Mouse (Mus musculus) intestine, embryonic 14.5 days (tissue): ENCODE measurements around the gene Ltbp4. TPM values are rescaled to one million over a fixed set of nuclear protein-coding genes. Genes with fewer than 3 reads are reported as not detected.

Experiments
- ATAC-seq: fragments of 200-750 bp; cut with Nextera tagmentation; replicated peaks from 2 replicates; pipeline ENCODE4 v1.8.0; 2017; ENCODE audit warnings: low read depth, moderate number of reproducible peaks, moderate TSS enrichment, moderate library complexity; ENCODE audit not compliant: low FRiP score, low TSS enrichment
- DNase-seq: peaks from one replicate; pipeline ENCODE4 v3.0.0-alpha.2; 2018; ENCODE audit warnings: low spot score
- H3K27ac ChIP-seq: fragments of 300-500 bp; sonication (generic); 2 replicates; pipeline ENCODE4 v1.5.1; 2014; ENCODE audit warnings: low read depth, mild to moderate bottlenecking, control low read depth
- H3K27me3 ChIP-seq: fragments of 300-500 bp; sonication (generic); replicated peaks from 2 replicates; pipeline ENCODE4 v1.6.1; 2014; ENCODE audit warnings: low read length, control low read depth; ENCODE audit not compliant: control insufficient read depth, insufficient read depth
- H3K36me3 ChIP-seq: fragments of 300-500 bp; sonication (generic); 2 replicates; pipeline ENCODE4 v1.6.1; 2014; ENCODE audit warnings: low read length, control low read depth; ENCODE audit not compliant: control insufficient read depth, insufficient read depth
- H3K4me1 ChIP-seq: fragments of 300-500 bp; sonication (generic); replicated peaks from 2 replicates; pipeline ENCODE4 v1.6.1; 2014; ENCODE audit warnings: low read length, control low read depth, mixed read lengths; ENCODE audit not compliant: control insufficient read depth, insufficient read depth
- H3K4me2 ChIP-seq: fragments of 300-500 bp; sonication (generic); 2 replicates; pipeline ENCODE4 v1.6.1; 2014; ENCODE audit warnings: low read length
- H3K4me3 ChIP-seq: fragments of 300-500 bp; sonication (generic); 2 replicates; pipeline ENCODE4 v1.5.1; 2014; ENCODE audit warnings: low read depth, low read length, control low read depth, mixed read lengths
- H3K9ac ChIP-seq: fragments of 300-500 bp; sonication (generic); 2 replicates; pipeline ENCODE4 v1.6.1; 2014; ENCODE audit warnings: mild to moderate bottlenecking, low read length
- H3K9me3 ChIP-seq: fragments of 300-500 bp; sonication (generic); 2 replicates; pipeline ENCODE4 v1.6.1; 2016; ENCODE audit warnings: low read length, control low read depth; ENCODE audit not compliant: control insufficient read depth
- WGBS: fragments of 180-500 bp; shearing (Covaris S2); extraction: QIAGEN DNeasy Blood & Tissue Kit; methylation state at CpG from one replicate; pipeline ENCODE4 v1.1.7; 2014; 5-methylcytosine and 5-hydroxymethylcytosine counted together
- polyA plus RNA-seq: library from polyadenylated mRNA; unstranded; fragments of >200 nt; fragmentation: Nextera tagmentation; extraction: Ambion mirVana; gene quantifications from 2 replicates; pipeline ENCODE4 v1.2.1, GENCODE M21; 2014

Ltbp4 gene
- polyA plus RNA-seq, 1 experiment from 2014 or later, result 110 TPM

GRCm38 (mm10) chr7:27276021-27276420 lies 61.5 kb downstream of the Ltbp4 start:
- Histone ChIP-seq H3K36me3 (peaks cover 79% of the 10 kb centered on the region), H3K4me2 (no peak overlapping the region), H3K9ac (no peak overlapping the region), H3K27me3 (no peaks in the 10 kb centered on the region), H3K9me3 (0 out of 2 replicates have a peak, but pooled peaks cover 2% of the 10 kb centered on the region), H3K4me1 (no peaks in the 10 kb centered on the region), H3K4me3 (no peak overlapping the region), H3K27ac (no peak overlapping the region)
- no peak for DNase-seq
- 56% methylated on average over 7 of the region's 7 CpGs for WGBS
- 0 out of 2 replicates have a peak, but pooled peaks have one; percentile 21 for ATAC-seq

GRCm38 (mm10) chr7:27274916-27275315 lies 62.6 kb downstream of the Ltbp4 start:
- WGBS, result 84% methylated on average over 4 of the region's 4 CpGs

GRCm38 (mm10) chr7:27273739-27274351 lies 63.6 kb downstream of the Ltbp4 start:
- Histone ChIP-seq H3K4me3 (no peak overlapping the region), H3K4me2 (no peak overlapping the region), H3K4me1 (no peaks in the 10 kb centered on the region), H3K27ac (no peak overlapping the region), H3K9me3 (0 out of 2 replicates have a peak, but pooled peaks cover 2% of the 10 kb centered on the region), H3K27me3 (no peaks in the 10 kb centered on the region), H3K9ac (no peak overlapping the region), H3K36me3 (peaks cover 77% of the 10 kb centered on the region)
- DNase-seq (no peak), ATAC-seq (0 out of 2 replicates have a peak, but pooled peaks have one; percentile 7)
- WGBS, result 45% methylated on average over 32 of the region's 32 CpGs

More at GRCm38 (mm10) chr7:27274916-27275315, 62.6 kb downstream of the Ltbp4 start:
- Histone ChIP-seq H3K36me3 (peaks cover 75% of the 10 kb centered on the region), H3K4me1 (no peaks in the 10 kb centered on the region), H3K4me3 (no peak overlapping the region), H3K27ac (no peak overlapping the region), H3K27me3 (no peaks in the 10 kb centered on the region), H3K4me2 (no peak overlapping the region), H3K9me3 (0 out of 2 replicates have a peak, but pooled peaks cover 2% of the 10 kb centered on the region), H3K9ac (no peak overlapping the region)
- ATAC-seq (no peak), DNase-seq (no peak)

- no peak overlapping the region for H3K27ac ChIP-seq
- ATAC-seq, result no peak
- no peaks in the 10 kb centered on the region for H3K4me1 ChIP-seq
- H3K9ac ChIP-seq, result no peak overlapping the region
- 87% methylated on average over 8 of the region's 8 CpGs for WGBS
- H3K9me3 ChIP-seq, result 0 out of 2 replicates have a peak, but pooled peaks cover 2% of the 10 kb centered on the region
- no peak for DNase-seq
- H3K27me3 ChIP-seq, result no peaks in the 10 kb centered on the region
- peaks cover 70% of the 10 kb centered on the region for H3K36me3 ChIP-seq
- no peak overlapping the region for H3K4me2 ChIP-seq
- H3K4me3 ChIP-seq, result no peak overlapping the region
These were observed 66.1 kb downstream of the Ltbp4 start for GRCm38 (mm10) chr7:27271423-27271822.

GRCm38 (mm10) chr7:27266515-27267128 lies 70.9 kb downstream of the Ltbp4 start:
- H3K27me3 ChIP-seq, result no peaks in the 10 kb centered on the region
- no peak overlapping the region for H3K27ac ChIP-seq
- no peaks in the 10 kb centered on the region for H3K4me1 ChIP-seq
- DNase-seq (no peak), ATAC-seq (no peak)
- WGBS, result 74% methylated on average over 20 of the region's 20 CpGs
- H3K9ac ChIP-seq, result no peak overlapping the region
- H3K4me3 ChIP-seq, result no peak overlapping the region
- H3K4me2 ChIP-seq, result no peak overlapping the region
- H3K36me3 ChIP-seq, result peaks cover 71% of the 10 kb centered on the region
- H3K9me3 ChIP-seq, result 0 out of 2 replicates have a peak, but pooled peaks cover 2% of the 10 kb centered on the region

GRCm38 (mm10) chr7:27264761-27265160 lies 72.7 kb downstream of the Ltbp4 start:
- ATAC-seq (no peak), DNase-seq (no peak)
- Histone ChIP-seq H3K27me3 (no peaks in the 10 kb centered on the region), H3K9me3 (no peaks in the 10 kb centered on the region), H3K36me3 (peaks cover 58% of the 10 kb centered on the region), H3K9ac (no peak overlapping the region), H3K4me2 (no peak overlapping the region), H3K4me3 (no peak overlapping the region), H3K4me1 (peaks cover 7% of the 10 kb centered on the region; the same call in 1 of the 2 replicates), H3K27ac (no peak overlapping the region)
- 91% methylated on average over 12 of the region's 12 CpGs for WGBS

- H3K9ac ChIP-seq, result no peak overlapping the region
- WGBS, result 79% methylated on average over 6 of the region's 6 CpGs
- no peak overlapping the region for H3K4me3 ChIP-seq
- peaks cover 32% of the 10 kb centered on the region for H3K36me3 ChIP-seq
- H3K27ac ChIP-seq, result no peak overlapping the region
- H3K9me3 ChIP-seq, result no peaks in the 10 kb centered on the region
- H3K4me2 ChIP-seq, result no peak overlapping the region
- ATAC-seq (no peak), DNase-seq (no peak)
- peaks cover 21% of the 10 kb centered on the region for H3K4me1 ChIP-seq
- H3K27me3 ChIP-seq, result no peaks in the 10 kb centered on the region
These were observed 75.6 kb downstream of the Ltbp4 start for GRCm38 (mm10) chr7:27261888-27262287.

GRCm38 (mm10) chr7:27260856-27261255 lies 76.6 kb downstream of the Ltbp4 start:
- Histone ChIP-seq H3K9me3 (no peaks in the 10 kb centered on the region), H3K27ac (no peak overlapping the region), H3K4me3 (no peak overlapping the region), H3K4me1 (peaks cover 22% of the 10 kb centered on the region), H3K4me2 (no peak overlapping the region), H3K36me3 (peaks cover 32% of the 10 kb centered on the region), H3K9ac (no peak overlapping the region), H3K27me3 (no peaks in the 10 kb centered on the region)
- ATAC-seq (no peak), DNase-seq (no peak)
- 84% methylated on average over 7 of the region's 7 CpGs for WGBS
